In genomic region chr4:137774505-137774904, GRCm38 (mm10) we compare ENCODE assay signal across 21 mouse cellular contexts. TPM values are rescaled to one million over a fixed set of nuclear protein-coding genes. Genes with fewer than 3 reads are reported as not detected.
DNase-seq lines count a peak whose midpoint lies in the region; ATAC-seq and TF ChIP-seq lines count a peak whose summit lies in the region.
"Had no signal": no experiment of that assay in that cellular context is flagged by ENCODE, and none has a peak within 500 bp of the region (broad histone marks: within the 10 kb centered on the region; RNA-seq: fewer than 3 reads in every experiment).

No protein-coding gene starts in this region.

- H3K27ac ChIP-seq in embryonic facial prominence, embryonic 13.5 days, result peak overlapping the region; percentile 81
- no peak overlapping the region for H3K27ac ChIP-seq in embryonic facial prominence, embryonic 10.5 days (replicated peaks)
- peak overlapping the region; percentile 90 for H3K27ac ChIP-seq in liver, postnatal 0 days (ENCODE audit: low read depth)
- H3K27ac ChIP-seq: heart, embryonic 15.5 days; stomach, postnatal 0 days had no signal

- TF ChIP-seq CTCF in liver, postnatal 0 days (IDR thresholded peaks at IDR 0.05; ENCODE audit: low read depth), result no peak

- H3K36me3 ChIP-seq in embryonic facial prominence, embryonic 13.5 days, result no peaks in the 10 kb centered on the region
- H3K36me3 ChIP-seq in embryonic facial prominence, embryonic 10.5 days (replicated peaks), result no peaks in the 10 kb centered on the region
- H3K36me3 ChIP-seq in liver, postnatal 0 days (replicated peaks; ENCODE audit: insufficient read depth, low read length), result no peaks in the 10 kb centered on the region
- H3K36me3 ChIP-seq: heart, embryonic 15.5 days; hindbrain, embryonic 10.5 days had no signal

- H3K9ac ChIP-seq in embryonic facial prominence, embryonic 13.5 days, result no peak overlapping the region
- peak overlapping the region; percentile 31; the same call in 1 of the 2 replicates for H3K9ac ChIP-seq in liver, postnatal 0 days (replicated peaks)
- H3K9ac ChIP-seq: forebrain, postnatal 0 days; heart, embryonic 15.5 days had no signal

- H3K27me3 ChIP-seq in embryonic facial prominence, embryonic 13.5 days, result no peaks in the 10 kb centered on the region
- H3K27me3 ChIP-seq in embryonic facial prominence, embryonic 10.5 days (replicated peaks; ENCODE audit: low read depth, poor library complexity, severe bottlenecking), result 0 out of 2 replicates have a peak, but pooled peaks cover 5% of the 10 kb centered on the region
- H3K27me3 ChIP-seq in liver, postnatal 0 days (ENCODE audit: insufficient read depth, low read length), result no peaks in the 10 kb centered on the region

- H3K4me3 ChIP-seq in embryonic facial prominence, embryonic 13.5 days, result no peak overlapping the region
- H3K4me3 ChIP-seq in embryonic facial prominence, embryonic 10.5 days, result no peak overlapping the region
- no peak overlapping the region for H3K4me3 ChIP-seq in liver, postnatal 0 days (ENCODE audit: low read depth, low read length)
- H3K4me3 ChIP-seq: heart, embryonic 15.5 days; hindbrain, embryonic 10.5 days had no signal

- intact Hi-C loops in heart, postnatal 25 days (cut with DNase I), result loop anchor here (5.0 kb wide), 1 partner anchor 37 kb away; no protein-coding TSS in a partner anchor

- no peak for ATAC-seq in embryonic facial prominence, embryonic 13.5 days (ENCODE audit: insufficient number of reproducible peaks, insufficient read depth, low FRiP score, low TSS enrichment, low read depth)
- ATAC-seq in liver, postnatal 0 days, result peak; percentile 44
- no peak for ATAC-seq in megakaryocyte progenitor cell, adult 5-6 weeks (replicated peaks; ENCODE audit: poor library complexity)
- ATAC-seq: CD4-positive, CD25-positive, alpha-beta regulatory T cell, adult 4 months; forebrain, postnatal 0 days had no signal

- no peak for DNase-seq in embryonic facial prominence, embryonic 10.5 days (ENCODE audit: low spot score)
- DNase-seq in kidney, postnatal 14 days, result peak; percentile 55
- DNase-seq in kidney, postnatal 4 days, result no peak
- DNase-seq in kidney, postnatal 25 days, result peak; percentile 40 to 75
- DNase-seq in liver, postnatal 0 days, result no peak
- DNase-seq in heart, postnatal 25 days (ENCODE audit: low spot score), result no peak
- DNase-seq: adrenal gland, adult 8-10 months; cerebellum, postnatal 14 days; forebrain, postnatal 0 days; heart, adult 18-20 months; layer of hippocampus, adult 9-11 months; lung, adult 2 months; lung, postnatal 4 days; right cerebral cortex, postnatal 25 days had no signal

- H3K9me3 ChIP-seq in embryonic facial prominence, embryonic 13.5 days, result no peaks in the 10 kb centered on the region
- H3K9me3 ChIP-seq in embryonic facial prominence, embryonic 10.5 days, result no peaks in the 10 kb centered on the region
- no peaks in the 10 kb centered on the region for H3K9me3 ChIP-seq in liver, postnatal 0 days (ENCODE audit: low read length)
- H3K9me3 ChIP-seq: heart, embryonic 15.5 days; hindbrain, embryonic 10.5 days had no signal

- 85% methylated on average over 6 of the region's 6 CpGs for WGBS in embryonic facial prominence, embryonic 13.5 days
- 91% methylated on average over 6 of the region's 6 CpGs for WGBS in embryonic facial prominence, embryonic 10.5 days
- 53% methylated on average over 6 of the region's 6 CpGs for WGBS in liver, postnatal 0 days (ENCODE audit: insufficient replicate concordance)

- TF ChIP-seq EP300 in liver, postnatal 0 days (IDR thresholded peaks at IDR 0.05; ENCODE audit: low read depth), result no peak

- no peak overlapping the region for H3K4me2 ChIP-seq in embryonic facial prominence, embryonic 13.5 days
- no peak overlapping the region for H3K4me2 ChIP-seq in liver, postnatal 0 days (ENCODE audit: low read depth, low read length)
- H3K4me2 ChIP-seq: heart, embryonic 15.5 days; midbrain, embryonic 11.5 days had no signal

- H3K4me1 ChIP-seq in embryonic facial prominence, embryonic 13.5 days, result peaks cover 57% of the 10 kb centered on the region
- H3K4me1 ChIP-seq in embryonic facial prominence, embryonic 10.5 days, result peaks cover 45% of the 10 kb centered on the region
- peaks cover 25% of the 10 kb centered on the region for H3K4me1 ChIP-seq in liver, postnatal 0 days (ENCODE audit: insufficient read depth)

RNA-seq across cellular contexts. Expression of gene Alpl, which starts 21.7 kb away (rescaled TPM):
- 110 and 122 TPM in 2 replicates for polyA plus RNA-seq in embryonic facial prominence, embryonic 13.5 days (2015; fragmentation: Nextera tagmentation; extraction: Ambion mirVana)
- 12.9 and 18.7 TPM in 2 replicates for polyA plus RNA-seq in embryonic facial prominence, embryonic 10.5 days (2016; fragmentation: Nextera tagmentation; extraction: Ambion mirVana)
- 14.7 and 18.7 TPM in 2 replicates for polyA plus RNA-seq in liver, postnatal 0 days (2015; fragmentation: Nextera tagmentation; extraction: Ambion mirVana)
- total RNA-seq in heart, postnatal 25 days (2021), result 10 to 100 TPM; 52.8 to 68.3 TPM
- not detected in 2 replicates for total RNA-seq in megakaryocyte progenitor cell, adult 5-6 weeks (2015)
- not detected in 2 replicates for total RNA-seq in megakaryocyte progenitor cell, adult 5-6 weeks (2017)

Comparison
In these comparisons a context has a peak if more than half of its experiments do, and no peak if none do; other contexts are left out.
1. DNase-seq: peak in kidney, postnatal 14 days (single experiment) and kidney, postnatal 25 days (2 of 2); none in embryonic facial prominence, embryonic 10.5 days (single experiment), kidney, postnatal 4 days (0 of 2), liver, postnatal 0 days (single experiment) and heart, postnatal 25 days (single experiment).